Mouse (Mus musculus): ENCODE results near the gene Tnr. TPM values are rescaled to one million over a fixed set of nuclear protein-coding genes. Genes with fewer than 3 reads are reported as not detected.

The Tnr gene
- total and polyA plus RNA-seq, 3 experiments: not detected

DNA sequence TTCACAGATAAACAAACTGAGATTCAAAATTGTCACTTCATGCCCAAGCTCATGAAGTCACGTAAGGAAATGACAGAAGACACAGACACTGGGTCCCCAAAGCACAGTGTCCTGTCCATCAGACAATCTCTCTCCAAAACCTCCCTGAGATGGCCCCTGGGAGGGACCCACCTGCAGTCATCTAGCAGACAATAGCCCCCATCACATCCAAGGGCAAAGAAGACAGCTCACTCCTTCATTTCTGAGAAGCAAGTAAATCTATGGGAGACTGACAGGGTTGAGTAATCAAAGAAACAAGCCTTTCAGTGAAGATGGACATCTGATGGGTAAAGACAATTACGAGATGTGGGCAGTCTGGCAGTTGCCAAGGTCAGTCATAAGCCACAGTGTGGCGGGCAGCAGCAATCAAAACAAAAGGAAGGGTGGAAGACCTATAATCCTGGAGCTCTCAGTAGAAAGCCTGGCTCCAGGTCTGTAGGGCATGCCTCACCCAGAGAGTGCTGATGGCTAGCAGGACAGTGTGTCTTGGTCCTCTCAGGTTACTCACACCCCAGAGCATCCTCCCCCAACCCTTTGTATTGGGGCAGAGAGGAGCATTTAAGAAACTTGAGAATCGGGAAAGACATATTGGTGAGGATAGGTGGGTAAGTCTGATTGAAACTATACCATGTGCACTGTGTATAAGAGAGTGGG is 310.2 kb downstream of the Tnr start:
- no peak overlapping the region for H3K27ac ChIP-seq (ENCODE audit: insufficient read depth, low read depth)
- H3K36me3 ChIP-seq (replicated peaks in 1 of 2; ENCODE audit: control insufficient read depth in 1 of 2, insufficient read depth in 1 of 2, low read length in 1 of 2): no peaks in the 10 kb centered on the region
- H3K79me2 ChIP-seq (replicated peaks; ENCODE audit: control insufficient read depth, extremely low read depth, insufficient read depth, poor library complexity, severe bottlenecking): no peaks in the 10 kb centered on the region
- DNase-seq (ENCODE audit: extremely low read depth): no peak
- H3K9me3 ChIP-seq (replicated peaks; ENCODE audit: low read length): no peaks in the 10 kb centered on the region
- H3K27me3 ChIP-seq (replicated peaks): peaks cover 45% of the 10 kb centered on the region
- H3K4me3 ChIP-seq (replicated peaks in 1 of 3; ENCODE audit: low read depth in 2 of 3, low read length in 2 of 3, poor library complexity in 1 of 3): no peak overlapping the region
- H3K4me1 ChIP-seq (ENCODE audit: control insufficient read depth in 1 of 2, insufficient read depth in 2 of 2): peaks cover 0 to 9% of the 10 kb centered on the region in 2 experiments; a peak in 1 of 4 replicates
- in situ Hi-C loops (cut with MboI; ENCODE audit: low pct_ligation_motif_present, low pct_unique_long_range_greater_than_20kb, low sequenced_read_pairs): no loop called here
- H3K4me2 ChIP-seq (ENCODE audit: insufficient read depth, low read depth, poor library complexity, severe bottlenecking): no peak overlapping the region
- H3K9ac ChIP-seq (ENCODE audit: insufficient read depth, low read depth): no peak overlapping the region
- TF ChIP-seq GABPA (IDR thresholded peaks at IDR 0.05; ENCODE audit: insufficient replicate concordance, low read depth, low read length): no peak
- TF ChIP-seq CHD1 (IDR thresholded peaks at IDR 0.05; ENCODE audit: low read depth, low read length): no peak
- TF ChIP-seq HCFC1 (IDR thresholded peaks at IDR 0.05; ENCODE audit: low read depth, low read length): no peak
- TF ChIP-seq BHLHE40 (IDR thresholded peaks at IDR 0.05; ENCODE audit: low read depth, low read length): no peak
- TF ChIP-seq POLR2A (IDR thresholded peaks at IDR 0.05; ENCODE audit: low read depth, low read length): no peak
- no peak for TF ChIP-seq POLR2AphosphoS2 (IDR thresholded peaks at IDR 0.05; ENCODE audit: low read depth, low read length)
- no peak for TF ChIP-seq ZKSCAN1 (IDR thresholded peaks at IDR 0.05; ENCODE audit: borderline replicate concordance, low read depth, low read length)
- no peak for TF ChIP-seq ZC3H11A (IDR thresholded peaks at IDR 0.05; ENCODE audit: low read depth, low read length)
- no peak for TF ChIP-seq USF2 (conservative IDR thresholded peaks at IDR 0.05; ENCODE audit: low read depth, low read length)
- no peak for TF ChIP-seq KAT2A (IDR thresholded peaks at IDR 0.05; ENCODE audit: insufficient replicate concordance, low read length)
- no peak for TF ChIP-seq RCOR1 (conservative IDR thresholded peaks at IDR 0.05; ENCODE audit: low read depth, low read length)
- no peak for TF ChIP-seq RAD21 (IDR thresholded peaks at IDR 0.05; ENCODE audit: low read depth, low read length)
- TF ChIP-seq MAFK (IDR thresholded peaks at IDR 0.05; ENCODE audit: insufficient replicate concordance, low read length): no peak
- TF ChIP-seq MXI1 (IDR thresholded peaks at IDR 0.05; ENCODE audit: low read depth, low read length): no peak
- TF ChIP-seq MEF2A (IDR thresholded peaks at IDR 0.05; ENCODE audit: borderline replicate concordance, low read depth, low read length): no peak
- no peak for TF ChIP-seq JUND (conservative IDR thresholded peaks at IDR 0.05; ENCODE audit: low read depth, low read length)
- no peak for TF ChIP-seq TCF12 (IDR thresholded peaks at IDR 0.05; ENCODE audit: low read depth, low read length)
- dilution Hi-C loops (cut with MboI; ENCODE audit: extremely low pct_ligation_motif_present, extremely low pct_unique_long_range_greater_than_20kb, low sequenced_read_pairs): no loop called here

GRCm38 (mm10) chr1:159835126-159835525 is 311.6 kb downstream of the Tnr start:
- Histone ChIP-seq H3K4me2 (ENCODE audit: insufficient read depth, low read depth, poor library complexity, severe bottlenecking) (no peak overlapping the region), H3K79me2 (replicated peaks; ENCODE audit: control insufficient read depth, extremely low read depth, insufficient read depth, poor library complexity, severe bottlenecking) (no peaks in the 10 kb centered on the region), H3K9ac (ENCODE audit: insufficient read depth, low read depth) (no peak overlapping the region), H3K36me3 (replicated peaks in 1 of 2; ENCODE audit: control insufficient read depth in 1 of 2, insufficient read depth in 1 of 2, low read length in 1 of 2) (no peaks in the 10 kb centered on the region), H3K4me3 (replicated peaks in 1 of 3; ENCODE audit: low read depth in 2 of 3, low read length in 2 of 3, poor library complexity in 1 of 3) (no peak overlapping the region), H3K27me3 (replicated peaks) (peaks cover 50% of the 10 kb centered on the region), H3K27ac (ENCODE audit: insufficient read depth, low read depth) (no peak overlapping the region), H3K9me3 (replicated peaks; ENCODE audit: low read length) (no peaks in the 10 kb centered on the region), H3K4me1 (ENCODE audit: control insufficient read depth in 1 of 2, insufficient read depth in 2 of 2) (peaks cover 0 to 9% of the 10 kb centered on the region in 2 experiments; a peak in 1 of 4 replicates)
- no peak for TF ChIP-seq ZKSCAN1 (IDR thresholded peaks at IDR 0.05; ENCODE audit: borderline replicate concordance, low read depth, low read length)
- no peak for TF ChIP-seq MAZ (IDR thresholded peaks at IDR 0.05; ENCODE audit: low read depth, low read length)
- no peak for TF ChIP-seq JUN (IDR thresholded peaks at IDR 0.05; ENCODE audit: insufficient read depth, low read depth, low read length)
- TF ChIP-seq MYC (IDR thresholded peaks at IDR 0.05; ENCODE audit: low read depth, low read length): no peak
- TF ChIP-seq CHD2 (IDR thresholded peaks at IDR 0.05; ENCODE audit: low read length): no peak
- no peak for TF ChIP-seq ELF1 (IDR thresholded peaks at IDR 0.05; ENCODE audit: low read depth, low read length)
- TF ChIP-seq SIN3A (IDR thresholded peaks at IDR 0.05; ENCODE audit: low read length): no peak
- no peak for TF ChIP-seq RAD21 (IDR thresholded peaks at IDR 0.05; ENCODE audit: low read depth, low read length)
- no peak for TF ChIP-seq UBTF (IDR thresholded peaks at IDR 0.05; ENCODE audit: low read depth, low read length)
- no peak for TF ChIP-seq MAFK (IDR thresholded peaks at IDR 0.05; ENCODE audit: insufficient replicate concordance, low read length)
- no peak for TF ChIP-seq ETS1 (conservative IDR thresholded peaks at IDR 0.05; ENCODE audit: low read depth, low read length)
- TF ChIP-seq MXI1 (IDR thresholded peaks at IDR 0.05; ENCODE audit: low read depth, low read length): no peak
- no peak for TF ChIP-seq POLR2A (IDR thresholded peaks at IDR 0.05; ENCODE audit: low read depth, low read length)
- no peak for TF ChIP-seq ZMIZ1 (IDR thresholded peaks at IDR 0.05; ENCODE audit: low read depth, low read length)
- no peak for TF ChIP-seq KAT2A (IDR thresholded peaks at IDR 0.05; ENCODE audit: insufficient replicate concordance, low read length)
- no peak for TF ChIP-seq IRF4 (IDR thresholded peaks at IDR 0.05; ENCODE audit: low read depth, low read length)
- no peak for TF ChIP-seq TBP (conservative IDR thresholded peaks at IDR 0.05; ENCODE audit: low read depth, low read length)
- TF ChIP-seq USF1 (IDR thresholded peaks at IDR 0.05; ENCODE audit: low read depth, low read length): no peak
- TF ChIP-seq JUND (conservative IDR thresholded peaks at IDR 0.05; ENCODE audit: low read depth, low read length): no peak
- in situ Hi-C loops (cut with MboI; ENCODE audit: low pct_ligation_motif_present, low pct_unique_long_range_greater_than_20kb, low sequenced_read_pairs): no loop called here
- DNase-seq (ENCODE audit: extremely low read depth): no peak
- dilution Hi-C loops (cut with MboI; ENCODE audit: extremely low pct_ligation_motif_present, extremely low pct_unique_long_range_greater_than_20kb, low sequenced_read_pairs): no loop called here

Data from CH12.LX (cell line).